In genomic region chr8:91804403-91805253, GRCm38 (mm10) we compare ENCODE assay signal across 9 mouse cellular contexts. TPM values are rescaled to one million over a fixed set of nuclear protein-coding genes. Genes with fewer than 3 reads are reported as not detected.
DNase-seq lines count a peak whose midpoint lies in the region; ATAC-seq lines count a peak whose summit lies in the region.
"Had no signal": no experiment of that assay in that cellular context is flagged by ENCODE, and none has a peak within 500 bp of the region (broad histone marks: within the 10 kb centered on the region; RNA-seq: fewer than 3 reads in every experiment).

No protein-coding gene starts in this region.

- DNase-seq in ES-CJ7 (ENCODE audit: low read depth, low spot score) (peak; percentile 61), adipocyte (ENCODE audit: low spot score) (no peak)
- peak; percentile 71 for DNase-seq in midbrain, embryonic 10.5 days (ENCODE audit: low spot score)
- no peak for DNase-seq in urinary bladder, postnatal 36 days (ENCODE audit: low spot score in 2 of 2)
- DNase-seq in cerebellum, adult 9-11 months: no peak
- no peak for DNase-seq in left cerebral cortex, adult 18-20 months (ENCODE audit: low spot score in 2 of 2)
- DNase-seq: thymus, adult 18-20 months had no signal

- H3K9ac ChIP-seq in hindbrain, embryonic 15.5 days: no peak overlapping the region

- peaks cover 31% of the 10 kb centered on the region for H3K27me3 ChIP-seq in hindbrain, embryonic 15.5 days
- H3K27me3 ChIP-seq in midbrain, embryonic 10.5 days (ENCODE audit: low read depth, poor library complexity, severe bottlenecking): peaks cover 92% of the 10 kb centered on the region

- no peaks in the 10 kb centered on the region for H3K36me3 ChIP-seq in hindbrain, embryonic 15.5 days
- peaks cover 7% of the 10 kb centered on the region for H3K36me3 ChIP-seq in midbrain, embryonic 10.5 days

- H3K27ac ChIP-seq in brown adipose tissue, adult 24 weeks (replicated peaks; ENCODE audit: low read depth, low read length): no peak overlapping the region
- peak overlapping the region; percentile 23 for H3K27ac ChIP-seq in hindbrain, embryonic 15.5 days (replicated peaks)
- peak overlapping the region; percentile 95 for H3K27ac ChIP-seq in midbrain, embryonic 10.5 days (replicated peaks)

- 5% methylated on average over 36 of the region's 36 CpGs for WGBS in hindbrain, embryonic 15.5 days
- WGBS in midbrain, embryonic 10.5 days: under 1% methylated on average over 36 of the region's 36 CpGs

- peak overlapping the region; percentile 35; the same call in 1 of the 2 replicates for H3K4me3 ChIP-seq in brown adipose tissue, adult 24 weeks (ENCODE audit: insufficient read depth, low read depth, low read length)
- peak overlapping the region; percentile 27 for H3K4me3 ChIP-seq in hindbrain, embryonic 15.5 days
- peak overlapping the region; percentile 98 for H3K4me3 ChIP-seq in midbrain, embryonic 10.5 days

- H3K4me2 ChIP-seq in hindbrain, embryonic 15.5 days: peak overlapping the region; percentile 43

- H3K4me1 ChIP-seq in brown adipose tissue, adult 24 weeks (ENCODE audit: control insufficient read depth, insufficient read depth, insufficient read length, low read length): no peaks in the 10 kb centered on the region; the same call in 1 of the 2 replicates
- peaks cover 64% of the 10 kb centered on the region for H3K4me1 ChIP-seq in hindbrain, embryonic 15.5 days (replicated peaks)
- H3K4me1 ChIP-seq in midbrain, embryonic 10.5 days: peaks cover 70% of the 10 kb centered on the region

- no peaks in the 10 kb centered on the region for H3K9me3 ChIP-seq in hindbrain, embryonic 15.5 days
- no peaks in the 10 kb centered on the region for H3K9me3 ChIP-seq in midbrain, embryonic 10.5 days (replicated peaks)

- no peak for ATAC-seq in hindbrain, embryonic 15.5 days (ENCODE audit: low FRiP score, low read depth)

RNA-seq across cellular contexts. Expression of gene Irx3, which starts 2.8 kb away (rescaled TPM):
- 1.3 and 1.6 TPM in 2 replicates for polyA plus RNA-seq in brown adipose tissue, adult 24 weeks (2012; ENCODE audit: insufficient read depth, insufficient read length, missing spikeins)
- 18.3 and 25.3 TPM in 2 replicates for polyA plus RNA-seq in hindbrain, embryonic 15.5 days (2015; fragmentation: Nextera tagmentation; extraction: Ambion mirVana)
- 46.2 and 49.9 TPM in 2 replicates for polyA plus RNA-seq in midbrain, embryonic 10.5 days (2016; fragmentation: Nextera tagmentation; extraction: Ambion mirVana)
- total RNA-seq in left cerebral cortex, adult 18-20 months (2021): under 1 TPM; 0.59 to 0.72 TPM

Comparison
In these comparisons a context has a peak if more than half of its experiments do, and no peak if none do; other contexts are left out.
1. DNase-seq: peak in ES-CJ7 (single experiment) and midbrain, embryonic 10.5 days (single experiment); none in urinary bladder, postnatal 36 days (0 of 2), cerebellum, adult 9-11 months (single experiment), adipocyte (single experiment) and left cerebral cortex, adult 18-20 months (0 of 2).
2. H3K4me3 ChIP-seq: peak in every context shown above with its lines; median percentile 98 in midbrain, embryonic 10.5 days; 35 in brown adipose tissue, adult 24 weeks; 27 in hindbrain, embryonic 15.5 days.